ENCODE assay signal across 15 mouse cellular contexts in the genomic region with DNA sequence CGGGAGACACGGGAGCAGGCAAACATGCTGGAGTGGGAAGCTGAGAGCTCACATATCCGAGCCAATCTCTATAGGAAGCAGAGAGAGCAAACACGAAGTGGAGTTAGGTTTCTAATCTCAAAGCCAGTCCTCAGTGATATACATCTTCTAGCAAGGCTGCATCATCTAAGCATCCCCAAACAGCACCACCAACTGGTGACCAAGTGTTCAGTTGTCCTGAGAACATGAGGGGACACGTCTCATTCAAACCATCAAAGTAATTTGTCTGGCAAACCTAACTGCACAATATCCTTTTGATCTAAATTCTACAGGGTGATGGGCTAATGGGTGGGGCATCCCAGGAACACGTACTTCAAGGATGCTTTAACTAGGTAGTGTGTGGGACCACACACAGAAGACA.
"Had no signal": no experiment of that assay in that cellular context is flagged by ENCODE, and none has a peak within 500 bp of the region (broad histone marks: within the 10 kb centered on the region; RNA-seq: fewer than 3 reads in every experiment).

No protein-coding gene starts in this region.

- H3K9ac ChIP-seq: intestine, embryonic 15.5 days; limb, embryonic 12.5 days; liver, embryonic 13.5 days; liver, postnatal 0 days; midbrain, embryonic 15.5 days had no signal

- H3K9me3 ChIP-seq: intestine, embryonic 15.5 days; limb, embryonic 12.5 days; liver, embryonic 13.5 days; megakaryocyte, embryonic 14.5 days; midbrain, embryonic 15.5 days had no signal

- H3K27ac ChIP-seq: intestine, embryonic 15.5 days; limb, embryonic 12.5 days; liver, embryonic 13.5 days; macrophage; midbrain, embryonic 15.5 days had no signal

- H3K4me2 ChIP-seq: intestine, embryonic 15.5 days; limb, embryonic 12.5 days; liver, embryonic 13.5 days; midbrain, embryonic 11.5 days; midbrain, embryonic 15.5 days had no signal

- H3K36me3 ChIP-seq: intestine, embryonic 15.5 days; limb, embryonic 12.5 days; liver, embryonic 13.5 days; midbrain, embryonic 15.5 days had no signal

- ATAC-seq: intestine, embryonic 15.5 days; liver, postnatal 0 days; midbrain, embryonic 15.5 days had no signal

- H3K4me1 ChIP-seq: intestine, embryonic 15.5 days; liver, embryonic 13.5 days; megakaryocyte, embryonic 14.5 days had no signal

- H3K4me3 ChIP-seq: intestine, embryonic 15.5 days; limb, embryonic 12.5 days; liver, embryonic 13.5 days; megakaryocyte, embryonic 14.5 days; midbrain, embryonic 15.5 days had no signal

- DNase-seq: kidney, adult 8-10 months; kidney, postnatal 10 days; kidney, postnatal 4 days; liver; liver, embryonic 13.5 days; liver, postnatal 0 days; lung, postnatal 10 days; thymus, adult 2 months; thymus, postnatal 25 days had no signal

- H3K27me3 ChIP-seq: intestine, embryonic 15.5 days; liver, embryonic 13.5 days had no signal
